Mouse (Mus musculus) limb, embryonic 13.5 days (tissue): ENCODE data around the gene Nr5a2. TPM values are rescaled to one million over a fixed set of nuclear protein-coding genes. Genes with fewer than 3 reads are reported as not detected.

Experiments used
- ATAC-seq: fragments of 200-750 bp; cut with Nextera tagmentation; 2 replicates; pipeline ENCODE4 v1.8.0; 2017; ENCODE audit warnings: low read depth, moderate number of reproducible peaks, moderate TSS enrichment; ENCODE audit not compliant: low FRiP score
- H3K27ac ChIP-seq: fragments of 300-500 bp; sonication (generic); 2 replicates; pipeline ENCODE4 v1.5.1; 2015; ENCODE audit warnings: inconsistent platforms, mild to moderate bottlenecking, moderate library complexity
- H3K27me3 ChIP-seq: fragments of 300-500 bp; sonication (generic); 2 replicates; pipeline ENCODE4 v1.6.1; 2015; ENCODE audit warnings: mild to moderate bottlenecking, inconsistent platforms
- H3K36me3 ChIP-seq: fragments of 300-500 bp; sonication (generic); 2 replicates; pipeline ENCODE4 v1.6.1; 2015; ENCODE audit warnings: inconsistent platforms, mild to moderate bottlenecking, moderate library complexity
- H3K4me1 ChIP-seq: fragments of 300-500 bp; sonication (generic); 2 replicates; pipeline ENCODE4 v1.6.1; 2015; ENCODE audit warnings: inconsistent platforms
- H3K4me2 ChIP-seq: fragments of 300-500 bp; sonication (generic); replicated peaks from 2 replicates; pipeline ENCODE4 v1.6.1; 2015; ENCODE audit warnings: inconsistent platforms, mild to moderate bottlenecking, moderate library complexity
- H3K4me3 ChIP-seq: fragments of 300-500 bp; sonication (generic); 2 replicates; pipeline ENCODE4 v1.5.1; 2015; ENCODE audit warnings: moderate library complexity, mild to moderate bottlenecking, inconsistent platforms
- H3K9ac ChIP-seq: fragments of 300-500 bp; sonication (generic); 2 replicates; pipeline ENCODE4 v1.6.1; 2015; ENCODE audit warnings: mild to moderate bottlenecking, inconsistent platforms
- H3K9me3 ChIP-seq: fragments of 300-500 bp; sonication (generic); 2 replicates; pipeline ENCODE4 v1.6.1; 2016; ENCODE audit warnings: inconsistent platforms
- WGBS: fragments of 180-500 bp; shearing (Covaris S2); methylation state at CpG from one replicate; pipeline ENCODE4 v1.1.7; 2015; 5-methylcytosine and 5-hydroxymethylcytosine counted together
- polyA plus RNA-seq: library from polyadenylated mRNA; unstranded; fragments of >200 nt; fragmentation: Nextera tagmentation; extraction: Ambion mirVana; gene quantifications from 2 replicates; pipeline ENCODE4 v1.2.1, GENCODE M21; 2015

The Nr5a2 gene
- polyA plus RNA-seq, 1 experiment from 2014 or later = 0.31 TPM

GRCm38 (mm10) chr1:136958666-136959065 lies 1.6 kb downstream of the Nr5a2 start:
- Histone ChIP-seq H3K4me2 (peak overlapping the region; percentile 47), H3K9ac (no peak overlapping the region), H3K36me3 (no peaks in the 10 kb centered on the region), H3K27me3 (peaks cover 53% of the 10 kb centered on the region), H3K9me3 (no peaks in the 10 kb centered on the region), H3K4me1 (peaks cover 10% of the 10 kb centered on the region), H3K27ac (no peak overlapping the region), H3K4me3 (no peak overlapping the region)
- 4% methylated on average over 9 of the region's 9 CpGs for WGBS
- ATAC-seq = no peak

- no peaks in the 10 kb centered on the region for H3K36me3 ChIP-seq
- H3K27ac ChIP-seq = no peak overlapping the region
- WGBS = 2% methylated on average over 8 of the region's 13 CpGs
- ATAC-seq = peak; percentile 24; the same call in 1 of the 2 replicates
- peak overlapping the region; percentile 47 for H3K4me2 ChIP-seq
- peaks cover 13% of the 10 kb centered on the region for H3K4me1 ChIP-seq
- H3K9ac ChIP-seq = no peak overlapping the region
- H3K4me3 ChIP-seq = no peak overlapping the region
- H3K9me3 ChIP-seq = no peaks in the 10 kb centered on the region
- H3K27me3 ChIP-seq = peaks cover 57% of the 10 kb centered on the region
Observed at GRCm38 (mm10) chr1:136958185-136958584, 2.1 kb downstream of the Nr5a2 start.

- H3K9ac ChIP-seq = no peak overlapping the region
- no peak for ATAC-seq
- H3K9me3 ChIP-seq = no peaks in the 10 kb centered on the region
- WGBS = 34% methylated on average over 8 of the region's 8 CpGs
- H3K4me3 ChIP-seq = no peak overlapping the region
- no peaks in the 10 kb centered on the region for H3K36me3 ChIP-seq
- H3K27ac ChIP-seq = no peak overlapping the region
- H3K4me2 ChIP-seq = no peak overlapping the region
- H3K27me3 ChIP-seq = peaks cover 62% of the 10 kb centered on the region
- H3K4me1 ChIP-seq = peaks cover 17% of the 10 kb centered on the region
Observed at GRCm38 (mm10) chr1:136957696-136958095, 2.6 kb downstream of the Nr5a2 start.

- H3K27me3 ChIP-seq = peaks cover 94% of the 10 kb centered on the region
- WGBS = 17% methylated on average over 3 of the region's 3 CpGs
- no peaks in the 10 kb centered on the region for H3K36me3 ChIP-seq
- H3K9me3 ChIP-seq = no peaks in the 10 kb centered on the region
- no peak overlapping the region for H3K9ac ChIP-seq
- ATAC-seq = no peak
- H3K4me2 ChIP-seq = no peak overlapping the region
- no peak overlapping the region for H3K4me3 ChIP-seq
- H3K4me1 ChIP-seq = peaks cover 29% of the 10 kb centered on the region
- H3K27ac ChIP-seq = no peak overlapping the region
Observed at GRCm38 (mm10) chr1:136954108-136954494, 6.1 kb downstream of the Nr5a2 start.

- no peak for ATAC-seq
- Histone ChIP-seq H3K9me3 (no peaks in the 10 kb centered on the region), H3K4me3 (no peak overlapping the region), H3K27ac (no peak overlapping the region), H3K4me2 (no peak overlapping the region), H3K27me3 (peaks cover 94% of the 10 kb centered on the region), H3K36me3 (no peaks in the 10 kb centered on the region), H3K4me1 (peaks cover 31% of the 10 kb centered on the region), H3K9ac (no peak overlapping the region)
- 2% methylated on average over 15 of the region's 15 CpGs for WGBS
Observed at GRCm38 (mm10) chr1:136953444-136954107, 6.7 kb downstream of the Nr5a2 start.

- Histone ChIP-seq H3K4me2 (peak overlapping the region; percentile 67), H3K27ac (no peak overlapping the region), H3K4me3 (peak overlapping the region; percentile 40), H3K4me1 (peaks cover 32% of the 10 kb centered on the region), H3K27me3 (peaks cover 98% of the 10 kb centered on the region), H3K9me3 (no peaks in the 10 kb centered on the region), H3K36me3 (no peaks in the 10 kb centered on the region), H3K9ac (peak overlapping the region; percentile 27; the same call in 1 of the 2 replicates)
- ATAC-seq = peak; percentile 22; the same call in 1 of the 2 replicates
- 2% methylated on average over 39 of the region's 39 CpGs for WGBS
Observed at GRCm38 (mm10) chr1:136952609-136953311, 7.5 kb downstream of the Nr5a2 start.

GRCm38 (mm10) chr1:136951946-136952531 lies 8.2 kb downstream of the Nr5a2 start:
- 2% methylated on average over 20 of the region's 21 CpGs for whole genome bisulfite sequencing
- Histone ChIP-seq H3K4me1 (peaks cover 38% of the 10 kb centered on the region), H3K36me3 (no peaks in the 10 kb centered on the region), H3K4me2 (peak overlapping the region; percentile 67), H3K27ac (no peak overlapping the region), H3K27me3 (peaks cover 98% of the 10 kb centered on the region), H3K4me3 (peak overlapping the region; percentile 40), H3K9me3 (no peaks in the 10 kb centered on the region), H3K9ac (no peak overlapping the region)
- no peak for ATAC-seq

- H3K9me3 ChIP-seq = no peaks in the 10 kb centered on the region
- peaks cover 99% of the 10 kb centered on the region for H3K27me3 ChIP-seq
- no peaks in the 10 kb centered on the region for H3K36me3 ChIP-seq
- no peak overlapping the region for H3K27ac ChIP-seq
- WGBS = 19% methylated on average over 3 of the region's 3 CpGs
- H3K9ac ChIP-seq = no peak overlapping the region
- no peak overlapping the region for H3K4me3 ChIP-seq
- ATAC-seq = no peak
- peaks cover 46% of the 10 kb centered on the region for H3K4me1 ChIP-seq
- H3K4me2 ChIP-seq = no peak overlapping the region
Observed at GRCm38 (mm10) chr1:136951155-136951650, 9.0 kb downstream of the Nr5a2 start.

- H3K9ac ChIP-seq = peak overlapping the region; percentile 59
- peaks cover 99% of the 10 kb centered on the region for H3K27me3 ChIP-seq
- no peak overlapping the region for H3K27ac ChIP-seq
- peak overlapping the region; percentile 54 for H3K4me3 ChIP-seq
- 1% methylated on average over 12 of the region's 12 CpGs for WGBS
- H3K36me3 ChIP-seq = no peaks in the 10 kb centered on the region
- peaks cover 46% of the 10 kb centered on the region for H3K4me1 ChIP-seq
- peak overlapping the region; percentile 93 for H3K4me2 ChIP-seq
- no peaks in the 10 kb centered on the region for H3K9me3 ChIP-seq
- 0 out of 2 replicates have a peak, but pooled peaks have one; percentile 9 for ATAC-seq
Observed at GRCm38 (mm10) chr1:136949323-136949741, 10.9 kb downstream of the Nr5a2 start.

- Histone ChIP-seq H3K9ac (peak overlapping the region; percentile 59), H3K4me3 (peak overlapping the region; percentile 54), H3K27me3 (peaks cover 97% of the 10 kb centered on the region), H3K4me2 (peak overlapping the region; percentile 93), H3K36me3 (no peaks in the 10 kb centered on the region), H3K9me3 (no peaks in the 10 kb centered on the region), H3K4me1 (peaks cover 46% of the 10 kb centered on the region), H3K27ac (no peak overlapping the region)
- peak; percentile 70 for ATAC-seq
- WGBS = under 1% methylated on average over 61 of the region's 61 CpGs
Observed at GRCm38 (mm10) chr1:136948511-136949275, 11.6 kb downstream of the Nr5a2 start.

GRCm38 (mm10) chr1:136948127-136948422 lies 12.2 kb downstream of the Nr5a2 start:
- Histone ChIP-seq H3K9me3 (no peaks in the 10 kb centered on the region), H3K4me3 (peak overlapping the region; percentile 54), H3K27me3 (peaks cover 97% of the 10 kb centered on the region), H3K9ac (peak overlapping the region; percentile 59; the same call in 1 of the 2 replicates), H3K4me1 (peaks cover 43% of the 10 kb centered on the region), H3K27ac (no peak overlapping the region), H3K4me2 (peak overlapping the region; percentile 93), H3K36me3 (no peaks in the 10 kb centered on the region)
- ATAC-seq = no peak
- WGBS = under 1% methylated on average over 7 of the region's 7 CpGs
